Mouse (Mus musculus): ENCODE results near the gene Rbm28.
A peak's percentile ranks its signal among the peaks of the same experiment; 100 is the strongest.
"Not testable (repeated sequence)": the region's sequence is repeated elsewhere in the genome, so short reads cannot be mapped to it uniquely, and the experiment has no call there.

The Rbm28 gene

DNA sequence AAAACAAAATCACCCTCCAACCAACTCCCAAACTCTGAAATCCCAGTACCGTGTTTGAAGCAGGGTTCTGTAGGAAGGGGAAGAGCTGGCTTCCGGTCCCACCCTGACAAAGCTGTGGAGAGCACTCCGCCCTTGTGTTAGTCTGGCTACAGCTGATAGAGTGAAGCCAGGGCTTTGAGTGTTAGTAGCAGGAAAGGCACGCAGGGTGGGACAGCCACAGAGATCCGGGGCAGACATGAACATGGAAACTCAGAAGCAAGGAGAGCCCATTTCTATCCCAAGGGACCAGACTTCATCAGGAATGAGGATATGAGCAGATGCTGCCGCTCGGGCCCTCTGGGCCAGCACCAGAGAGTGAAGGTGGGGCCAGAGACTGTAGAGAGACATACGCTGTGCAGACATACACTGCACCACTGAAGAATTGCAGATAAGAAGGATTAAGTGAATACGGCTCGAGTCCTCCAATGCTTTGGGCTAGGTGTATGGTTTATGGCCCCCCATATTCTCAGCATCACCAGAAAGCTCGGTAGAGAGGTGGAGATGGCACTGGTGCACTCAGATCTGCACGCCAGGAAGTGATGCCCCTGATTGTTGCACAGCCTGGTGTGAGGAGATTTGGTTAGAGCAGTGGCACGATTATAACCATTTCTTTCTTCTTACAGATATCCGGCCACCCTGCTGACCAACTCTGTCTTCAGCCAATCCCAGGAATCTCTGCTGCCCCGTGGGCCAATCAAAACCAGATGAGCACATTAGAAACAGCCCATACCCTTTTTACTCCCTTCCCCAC lies 29.4 kb upstream of the Rbm28 start:
- DNase-seq (ENCODE audit: low spot score in 2 of 2), result peak in 1 of 2 experiments; percentile 0

DNA sequence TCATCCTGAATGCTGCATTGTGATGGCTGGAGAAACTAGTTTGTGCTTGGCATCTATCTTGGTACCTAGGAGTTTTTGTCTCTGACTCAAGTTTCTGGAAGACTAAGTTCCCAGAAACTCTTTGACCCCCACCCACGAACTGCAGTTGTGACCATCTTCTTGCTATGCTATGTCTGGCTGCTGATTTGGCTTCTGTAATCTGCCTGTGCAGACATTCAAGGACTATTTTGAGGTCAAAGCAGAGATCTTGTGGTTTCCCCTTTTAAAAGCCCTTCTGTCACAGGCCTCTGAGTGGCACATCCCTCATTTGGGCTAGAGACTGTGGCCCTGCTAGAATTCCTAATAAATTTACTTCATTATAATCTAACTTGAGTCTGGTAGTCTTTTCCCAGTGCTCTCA lies 23.1 kb upstream of the Rbm28 start:
- no peak for DNase-seq (ENCODE audit: low spot score in 2 of 2)

DNA sequence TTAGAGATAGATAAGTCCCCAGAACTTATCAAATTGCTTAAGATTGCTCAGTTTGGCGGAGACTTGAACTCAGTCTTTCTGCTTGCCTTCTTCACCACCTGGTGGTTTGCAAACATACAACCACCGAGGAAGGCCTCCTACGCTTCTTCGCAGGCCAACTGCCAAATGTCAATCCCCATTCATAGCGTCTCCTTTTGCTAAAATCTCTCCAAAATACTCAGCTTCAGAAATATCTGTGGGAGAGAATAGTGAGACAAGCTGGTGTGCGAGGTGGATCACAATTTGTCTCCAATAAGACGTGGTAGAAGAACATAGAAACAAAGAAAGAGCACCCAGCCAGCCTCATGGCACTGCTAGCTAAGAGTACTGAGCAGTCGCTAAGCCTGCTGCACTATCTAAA lies 15.0 kb upstream of the Rbm28 start:
- no peak for DNase-seq (ENCODE audit: low spot score in 2 of 2)

DNA sequence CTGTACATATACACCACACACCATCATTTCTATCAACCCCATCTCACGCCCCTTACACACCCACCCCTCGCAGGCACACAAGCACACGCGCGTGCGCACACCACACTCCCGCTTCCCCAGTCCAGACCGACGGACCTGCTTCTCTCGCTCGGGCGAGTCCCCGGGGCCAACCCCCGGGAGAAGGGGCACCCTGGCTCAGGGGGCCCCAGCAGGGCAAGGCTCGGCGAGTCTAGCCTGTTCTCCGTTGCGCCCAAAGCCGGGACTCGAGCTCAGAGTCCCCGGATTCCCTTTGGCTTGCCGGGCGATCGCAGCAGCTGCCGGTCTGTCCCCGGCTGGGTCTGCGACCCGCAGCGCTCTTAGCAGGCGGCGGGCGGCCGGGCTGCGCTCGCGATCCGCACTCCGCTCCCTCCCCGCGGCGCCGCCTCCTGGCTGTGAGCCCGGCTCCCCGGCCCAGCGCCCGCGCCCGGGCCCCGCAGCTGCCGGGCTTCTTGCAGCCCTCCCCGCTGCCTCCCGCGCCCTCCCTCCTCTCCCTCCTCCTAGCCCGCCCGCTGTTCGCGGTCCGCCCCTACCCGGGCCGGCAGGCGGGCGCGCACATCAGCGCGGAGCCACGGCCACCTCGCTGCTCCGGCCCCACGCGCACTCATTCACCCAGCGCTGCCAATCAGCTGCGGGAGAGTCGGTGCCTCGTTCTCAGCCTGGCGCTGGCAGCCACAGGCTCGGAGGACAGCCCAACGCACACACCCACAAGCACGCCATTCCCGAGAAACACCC lies 14.3 kb upstream of the Rbm28 start, which contains the start of gene Prrt4:
Gene Prrt4, minus strand, starts transcription at position 697 of the 771 bp plus-strand sequence.
- DNase-seq (ENCODE audit: low spot score in 2 of 2), result peak; percentile 61 to 62

DNA sequence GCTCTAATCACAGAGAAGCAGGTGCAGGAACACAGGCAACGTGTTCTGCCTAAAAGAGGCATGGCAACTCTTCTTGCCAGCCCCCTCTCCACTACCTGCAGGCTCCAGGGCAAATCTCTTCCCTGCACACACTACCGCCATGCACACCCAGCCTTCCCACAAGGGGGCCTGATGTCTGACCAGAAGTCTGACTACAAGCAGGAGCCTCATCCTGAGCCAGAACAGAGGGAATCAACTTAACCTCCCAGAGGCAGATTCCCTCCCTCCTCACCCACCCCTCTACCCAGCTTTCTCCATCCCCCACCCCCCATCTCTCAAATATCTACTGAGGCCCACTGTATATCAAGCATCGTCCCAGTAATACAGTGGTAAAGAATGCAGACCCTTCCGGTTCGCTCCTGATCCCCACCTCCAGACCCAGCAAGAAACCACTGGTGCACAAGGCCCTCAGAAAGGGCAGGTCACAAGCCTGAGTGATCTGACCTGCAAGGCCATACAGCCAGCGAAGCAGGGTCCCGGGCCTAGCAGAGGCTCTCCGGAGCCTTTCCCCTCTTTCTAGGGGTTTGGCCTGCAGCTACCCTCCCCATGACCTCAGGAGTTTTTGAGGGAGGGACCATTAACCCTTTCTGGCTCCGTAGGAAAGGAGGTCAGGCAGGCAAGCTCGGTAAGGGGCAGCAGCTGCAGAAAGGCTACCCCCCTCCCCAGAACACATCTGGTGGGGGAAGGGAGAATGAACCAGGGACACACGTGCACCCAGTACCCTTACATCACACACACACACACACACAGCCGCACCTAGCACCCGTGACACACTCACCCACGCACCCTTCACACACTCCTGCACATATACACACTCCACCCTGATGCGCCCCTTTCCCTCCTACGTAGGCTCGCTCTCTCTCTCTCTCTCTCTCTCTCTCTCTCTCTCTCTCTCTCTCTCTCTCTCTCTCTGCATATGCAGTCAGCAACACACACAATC lies 13.4 kb upstream of the Rbm28 start:
- DNase-seq (ENCODE audit: low spot score in 2 of 2), result no peak

DNA sequence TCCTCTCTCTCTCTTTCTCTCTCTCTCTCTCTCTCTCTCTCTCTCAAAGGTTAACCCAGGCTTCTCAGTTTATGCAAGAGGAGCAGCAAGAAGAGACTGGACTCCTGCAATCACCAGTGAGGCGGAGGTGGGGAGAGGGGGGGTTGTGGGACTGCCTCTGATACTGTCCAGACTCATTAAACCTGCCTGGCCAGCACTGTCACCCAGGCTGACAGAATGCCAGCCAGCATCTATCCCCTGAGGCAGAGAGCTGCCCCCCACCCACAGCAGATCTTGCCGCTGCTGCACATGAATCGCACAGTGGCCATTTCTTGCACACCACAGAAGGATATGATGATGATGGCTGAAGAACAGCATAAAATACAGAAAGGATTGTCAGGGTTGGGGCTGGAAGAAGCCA lies 10.3 kb upstream of the Rbm28 start:
- no peak for DNase-seq (ENCODE audit: low spot score in 2 of 2)

DNA sequence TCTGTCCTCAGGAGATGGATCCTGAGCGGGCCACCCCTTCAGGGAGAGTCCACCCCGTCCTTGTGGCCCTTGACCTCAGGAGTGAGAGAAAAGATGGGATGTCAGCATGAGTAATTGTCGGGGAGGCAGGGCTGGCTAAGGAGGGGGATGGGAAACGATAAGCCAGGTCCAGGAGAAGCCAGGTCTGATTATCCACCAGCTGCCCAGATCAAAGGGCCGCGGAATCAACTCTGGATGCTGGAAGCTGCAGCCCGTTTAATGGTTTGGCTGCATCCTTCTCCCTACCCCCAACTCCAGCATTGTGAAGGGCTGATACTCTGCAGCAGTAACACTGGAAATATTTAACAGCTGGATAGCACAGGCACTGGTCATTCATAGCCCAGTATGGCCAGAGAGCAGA lies 9.6 kb upstream of the Rbm28 start:
- no peak for DNase-seq (ENCODE audit: low spot score in 2 of 2)

DNA sequence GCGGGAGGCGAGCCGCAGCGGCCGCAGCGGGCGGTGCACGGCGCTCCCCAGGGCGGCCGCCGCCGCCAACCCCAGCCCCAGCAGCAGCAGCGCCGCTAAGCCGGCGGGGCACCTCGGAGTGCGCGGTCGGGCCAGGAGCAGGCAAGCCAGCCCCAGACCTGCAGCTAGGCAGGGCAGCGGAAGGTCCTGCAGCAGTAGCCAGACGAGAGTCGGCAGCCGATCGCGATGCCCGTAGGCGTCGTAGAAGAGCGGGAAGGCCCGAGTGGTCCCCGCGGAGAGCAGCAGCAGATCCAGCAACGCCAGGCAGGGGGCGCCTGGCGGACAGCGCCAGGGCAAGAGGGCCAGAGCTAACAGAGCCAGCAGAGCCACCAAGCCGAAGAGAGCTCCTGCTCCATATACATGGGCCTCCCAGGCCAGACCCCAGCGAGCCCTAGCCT lies 6.2 kb upstream of the Rbm28 start:
- DNase-seq (ENCODE audit: low spot score in 2 of 2), result peak; percentile 52 to 68

DNA sequence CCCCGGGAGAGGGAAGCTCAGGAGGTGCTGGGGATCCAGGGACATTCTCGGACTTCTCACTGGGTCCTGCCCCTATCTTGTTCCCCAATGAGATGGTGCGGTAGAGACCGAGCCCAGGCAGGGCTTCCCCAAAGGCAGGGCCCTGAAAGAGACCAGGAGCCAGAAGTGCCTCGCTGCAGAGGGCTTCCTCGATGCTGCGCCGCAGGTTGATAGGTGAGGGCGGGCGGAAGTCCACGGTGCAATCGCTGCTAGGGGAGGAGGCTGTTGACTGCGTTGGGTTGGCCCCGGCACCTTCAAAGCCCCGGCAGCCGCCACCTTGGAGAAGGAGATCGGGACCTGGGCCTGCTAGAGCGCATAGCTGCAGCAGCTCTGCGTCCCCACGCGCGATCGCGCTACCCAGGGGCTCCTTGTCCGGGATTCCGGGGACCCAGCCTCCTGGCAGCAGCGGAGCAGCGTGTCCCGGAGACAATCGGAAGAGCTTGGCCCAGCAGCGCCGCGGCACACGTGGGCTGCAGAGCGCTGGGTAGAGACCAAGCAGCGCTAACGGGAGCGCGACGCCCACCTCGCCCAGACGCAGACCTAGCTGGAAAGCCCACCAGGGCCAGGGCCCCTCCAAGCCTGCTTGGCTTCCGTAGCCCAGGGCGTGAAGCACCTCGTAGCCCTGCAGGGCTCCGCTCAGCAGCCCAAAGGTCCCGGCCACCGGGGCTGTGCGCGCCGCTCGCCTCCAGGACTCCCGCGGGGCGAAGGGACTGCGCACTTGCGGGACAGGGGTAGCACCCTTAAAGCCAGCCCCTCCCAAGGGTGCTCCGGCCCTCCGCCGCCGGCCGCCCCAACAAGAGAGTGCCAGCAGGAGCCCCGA lies 5.5 kb upstream of the Rbm28 start:
- no peak for DNase-seq (ENCODE audit: low spot score in 2 of 2)

DNA sequence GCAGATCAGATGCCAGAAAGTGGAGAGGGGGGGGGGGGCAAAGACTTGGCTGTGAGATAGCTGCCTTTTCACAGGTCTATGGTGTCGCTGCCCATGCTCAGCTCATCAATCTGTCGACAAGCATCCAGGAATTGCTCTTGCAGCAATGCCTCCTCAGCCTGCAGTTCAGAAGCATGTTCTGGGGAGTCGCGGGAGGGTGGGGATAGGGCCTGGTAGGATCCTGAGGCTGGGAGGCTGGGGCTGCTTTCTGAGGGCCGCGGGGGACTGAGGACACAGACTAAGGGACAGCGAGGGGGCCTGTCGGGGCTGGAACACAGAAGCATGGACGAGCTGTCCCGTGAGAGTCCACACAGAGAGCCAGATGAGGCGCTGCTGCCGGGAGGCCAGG lies 4.9 kb upstream of the Rbm28 start:
- no peak for DNase-seq (ENCODE audit: low spot score in 2 of 2)

DNA sequence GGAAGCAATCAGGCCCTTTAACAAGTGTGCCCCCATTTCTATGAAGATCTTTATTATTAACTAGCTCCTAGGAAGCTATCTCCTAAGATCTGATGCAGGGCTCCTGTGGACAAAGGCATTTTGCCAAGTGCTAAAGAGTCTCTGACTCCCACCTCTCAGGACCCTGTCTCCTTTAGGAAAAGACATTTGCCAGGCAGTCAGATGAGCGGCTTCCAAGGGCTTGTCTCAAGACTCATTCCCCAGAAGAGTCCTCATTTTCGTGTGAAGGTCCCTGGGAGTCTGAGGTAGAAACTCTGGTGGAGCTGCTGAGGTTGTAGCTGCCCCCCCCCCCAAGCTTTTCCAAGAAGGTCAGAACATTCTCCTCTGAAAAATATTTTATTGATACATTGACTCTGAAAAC lies 4.1 kb upstream of the Rbm28 start:
- DNase-seq (ENCODE audit: low spot score in 2 of 2), result no peak

DNA sequence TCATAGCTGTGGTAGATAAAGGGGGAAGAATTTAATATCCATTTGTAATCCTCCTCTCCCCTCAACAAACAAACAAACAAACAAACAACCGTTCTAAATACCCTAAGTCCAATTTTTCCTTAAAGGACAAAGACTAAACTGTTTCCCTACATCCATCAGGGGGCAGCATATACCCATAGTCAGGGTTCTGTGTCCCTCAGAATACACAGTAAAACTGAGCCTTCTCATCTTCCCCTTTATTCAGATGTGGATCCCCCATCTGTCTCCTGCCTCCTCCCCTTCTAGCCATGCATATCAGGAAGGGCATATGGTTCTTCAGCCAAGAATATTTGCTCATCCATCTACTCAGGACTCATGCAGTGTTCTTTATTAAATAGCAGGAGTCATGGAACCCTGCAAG lies 1.4 kb upstream of the Rbm28 start:
- no peak for DNase-seq (ENCODE audit: low spot score in 2 of 2)

DNA sequence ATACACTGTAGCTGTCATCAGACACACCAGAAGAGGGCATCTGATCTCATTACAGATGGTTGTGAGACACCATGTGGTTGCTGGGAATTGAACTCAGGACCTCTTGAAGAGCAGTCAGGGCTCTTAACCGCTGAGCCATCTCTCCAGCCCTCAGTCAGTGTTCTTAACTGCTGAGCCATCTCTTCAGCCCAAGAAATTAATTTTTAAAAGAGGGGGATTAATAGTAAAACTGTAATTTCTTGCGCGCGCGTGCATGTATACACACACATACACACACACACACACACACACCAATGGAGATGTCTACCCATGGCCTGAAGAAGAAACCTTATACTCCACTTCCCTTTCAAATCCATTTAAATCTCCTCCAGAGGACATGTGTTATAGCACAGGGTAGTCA lies 3.5 kb downstream of the Rbm28 start:
- DNase-seq (ENCODE audit: low spot score in 2 of 2), result not testable (repeated sequence)

DNA sequence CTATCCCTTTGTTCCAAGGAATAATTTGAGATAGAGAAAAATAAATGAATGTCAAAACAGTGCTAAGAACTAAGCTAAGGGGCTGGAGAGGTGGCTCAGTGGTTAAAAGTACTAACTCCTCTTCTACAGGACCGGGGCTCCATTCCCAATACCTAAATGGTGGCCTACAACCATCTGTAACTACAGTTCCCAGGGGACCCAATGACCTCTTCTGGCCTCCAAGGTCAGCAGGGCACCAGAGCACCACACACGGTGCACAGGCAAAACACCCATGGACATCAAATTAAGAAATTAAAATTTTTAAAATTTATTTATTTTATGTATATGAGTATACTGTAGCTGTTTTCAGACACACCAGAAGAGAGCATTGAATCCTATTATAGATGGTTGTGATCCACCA lies 4.0 kb downstream of the Rbm28 start:
- DNase-seq (ENCODE audit: low spot score in 2 of 2), result no peak

DNA sequence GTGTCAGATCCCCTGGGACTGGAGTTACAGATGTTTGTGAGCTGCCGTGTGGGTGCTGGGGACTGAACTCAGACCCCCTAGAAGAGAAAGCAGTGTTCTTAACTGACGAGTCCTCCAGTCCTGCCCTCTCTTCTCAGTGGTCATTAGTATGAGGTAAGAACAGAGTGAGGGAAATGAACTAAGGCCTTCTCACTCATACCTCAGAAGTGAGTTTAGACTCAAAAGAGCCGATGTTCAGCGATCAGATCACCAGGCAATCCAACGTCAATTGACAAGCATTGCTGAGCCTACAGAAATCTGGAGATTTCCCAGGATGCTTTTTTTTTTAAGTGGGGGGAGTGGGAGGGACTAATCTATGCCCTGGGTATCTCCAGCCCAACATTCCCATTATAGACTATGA lies 8.5 kb downstream of the Rbm28 start:
- no peak for DNase-seq (ENCODE audit: low spot score in 2 of 2)

DNA sequence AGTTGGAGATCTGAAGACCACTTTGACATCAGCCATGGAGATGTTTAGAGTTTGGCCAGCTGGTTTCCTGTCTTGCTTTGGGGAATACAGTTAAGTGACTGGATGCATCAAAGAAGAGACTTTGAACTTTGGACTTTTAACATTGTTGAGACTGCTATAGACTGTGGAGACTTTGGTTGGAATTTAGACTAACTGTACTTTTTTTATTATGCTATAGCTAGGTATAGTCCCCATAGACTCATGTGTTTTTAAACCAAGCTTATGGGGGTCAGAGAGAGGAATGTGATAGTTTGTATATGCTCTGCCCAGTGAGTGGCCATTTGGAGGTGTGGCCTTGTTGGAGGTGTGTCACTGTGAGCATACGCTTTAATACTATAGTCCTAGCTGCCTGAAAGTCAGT lies 14.8 kb downstream of the Rbm28 start:
- no peak for DNase-seq (ENCODE audit: low spot score in 2 of 2)

DNA sequence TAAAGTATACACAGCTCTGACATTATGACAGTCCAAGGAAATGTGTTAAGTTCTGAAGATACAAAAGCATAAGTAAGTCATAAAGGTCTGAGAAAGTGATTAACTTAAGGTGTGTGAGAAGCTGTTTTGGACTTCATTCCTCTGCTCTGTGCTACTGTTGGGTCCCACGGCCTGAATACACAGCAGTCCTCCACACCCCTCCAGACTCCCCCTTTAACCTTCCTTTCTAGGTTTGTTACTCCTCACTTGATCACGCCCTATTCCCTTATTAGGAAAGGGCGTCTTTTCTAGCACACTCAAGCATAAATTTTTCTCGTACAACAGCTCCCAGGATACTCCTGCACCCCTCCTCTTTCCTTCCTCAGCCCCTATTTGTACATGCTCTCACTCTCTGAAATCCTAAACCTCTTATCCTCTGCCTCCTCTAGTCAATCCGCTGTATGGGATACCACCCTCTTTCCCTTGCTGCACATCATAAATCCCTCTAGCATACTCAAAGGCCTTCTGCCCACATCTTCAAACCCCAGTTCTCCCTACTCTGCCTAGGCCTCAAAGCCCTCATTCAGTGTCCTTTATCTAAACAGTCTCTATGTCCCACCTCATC lies 17.3 kb downstream of the Rbm28 start:
- no peak for DNase-seq (ENCODE audit: low spot score in 2 of 2)

DNA sequence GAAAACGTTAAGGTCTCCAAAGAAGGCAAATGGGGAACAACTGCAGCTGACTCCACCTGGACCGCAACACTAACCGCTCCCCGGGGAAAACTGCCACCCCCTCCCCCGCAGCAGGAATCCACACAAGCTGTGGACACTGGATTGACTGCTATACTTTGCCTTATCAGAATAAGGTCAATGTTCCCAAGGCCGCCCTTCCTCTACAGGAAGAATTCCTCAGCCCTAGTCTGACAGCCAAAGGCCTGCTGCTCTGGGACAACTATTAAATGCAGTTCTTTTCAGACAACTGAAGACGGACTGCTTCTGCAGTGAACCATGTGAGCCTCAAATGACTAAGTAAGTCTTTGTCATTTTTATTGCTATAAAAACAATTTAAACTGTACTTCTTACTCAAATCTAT lies 18.2 kb downstream of the Rbm28 start:
- no peak for DNase-seq (ENCODE audit: low spot score in 2 of 2)

DNA sequence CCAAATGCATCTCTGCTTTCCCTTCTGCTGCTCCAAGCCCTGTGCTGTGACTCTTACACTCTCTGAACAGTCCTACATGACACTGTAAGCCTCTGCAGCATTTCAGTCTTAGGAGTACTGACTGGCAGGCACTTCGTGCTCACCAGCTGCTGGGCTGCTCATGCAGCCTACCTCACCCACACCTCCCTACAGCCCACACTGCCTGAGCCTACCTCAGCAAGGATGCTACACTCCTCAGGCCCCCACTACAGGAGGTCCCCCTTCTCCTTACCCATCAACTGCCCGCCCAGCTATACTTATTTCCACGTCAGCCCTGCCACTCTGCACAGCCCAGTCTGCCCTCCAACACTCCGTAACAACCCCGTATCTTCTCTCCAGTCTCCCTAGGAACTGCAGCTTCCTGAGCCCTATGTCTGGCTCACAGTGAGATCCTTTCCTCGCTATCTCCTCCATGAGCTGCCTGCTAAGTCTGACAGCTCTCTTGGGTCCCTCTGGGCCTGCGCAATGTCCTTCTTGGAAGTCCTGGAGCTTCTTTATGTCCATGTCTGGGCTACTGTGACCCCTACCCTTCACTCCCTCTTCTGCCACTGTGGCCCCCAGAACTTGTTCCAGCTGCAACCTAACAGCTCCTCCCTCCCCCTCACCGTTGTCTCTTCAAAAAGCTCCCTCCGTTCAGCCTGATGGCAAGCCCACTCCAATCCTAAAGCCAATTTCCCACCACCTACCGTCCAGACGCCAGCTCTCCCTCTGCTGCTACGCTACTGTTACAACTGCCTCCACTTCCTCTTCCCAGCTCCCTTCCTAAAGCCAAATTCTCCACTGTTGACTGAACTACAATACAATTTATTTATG lies 19.1 kb downstream of the Rbm28 start:
- DNase-seq (ENCODE audit: low spot score in 2 of 2), result no peak

DNA sequence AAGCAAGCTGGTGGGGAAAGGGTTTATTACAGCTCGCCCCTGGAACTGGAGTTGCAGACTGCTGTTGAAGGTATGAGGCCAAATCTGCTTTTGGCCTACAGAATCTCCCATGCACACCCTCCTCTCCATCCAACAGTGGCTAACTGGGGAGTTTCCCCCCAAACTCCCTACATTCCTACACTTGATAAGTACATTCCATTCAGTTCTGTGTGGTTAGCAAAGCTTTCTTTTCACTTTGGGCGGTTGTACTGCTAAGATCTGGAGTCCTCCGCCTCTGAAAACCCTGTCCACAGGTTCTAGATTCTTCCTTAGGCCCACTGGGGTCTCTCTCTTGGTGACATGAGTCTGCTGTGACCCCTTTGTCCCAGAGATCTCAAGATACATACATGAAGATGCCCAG lies 19.8 kb downstream of the Rbm28 start:
- no peak for DNase-seq (ENCODE audit: low spot score in 2 of 2)
